Mouse (Mus musculus) heart, embryonic 14.5 days (tissue): ENCODE results near the gene Gpm6a. TPM values are rescaled to one million over a fixed set of nuclear protein-coding genes. Genes with fewer than 3 reads are reported as not detected.

Experiments
- ATAC-seq: fragments of 200-750 bp; cut with Nextera tagmentation; 2 replicates; pipeline ENCODE4 v1.8.0; 2017; ENCODE audit warnings: low read depth, moderate TSS enrichment; ENCODE audit not compliant: insufficient number of reproducible peaks, insufficient read depth, low FRiP score
- H3K27ac ChIP-seq, 2 experiments: fragments of 200-500 bp in 1 of 2; fragments of 300-500 bp in 1 of 2; sonication (generic) in 1 of 2; replicated peaks in 1 of 2; 2 replicates each; pipeline ENCODE4 v1.5.1; 2012 to 2014; ENCODE audit warnings: low read depth in 2 of 2, low read length in 2 of 2, control low read depth in 1 of 2, mild to moderate bottlenecking in 1 of 2, mixed read lengths in 1 of 2; ENCODE audit not compliant: control insufficient read depth in 1 of 2, insufficient read depth in 1 of 2
- H3K27me3 ChIP-seq: fragments of 300-500 bp; sonication (generic); 2 replicates; pipeline ENCODE4 v1.6.1; 2014; ENCODE audit warnings: mild to moderate bottlenecking, low read length, control low read depth; ENCODE audit not compliant: control insufficient read depth, insufficient read depth
- H3K36me3 ChIP-seq: fragments of 300-500 bp; sonication (generic); 2 replicates; pipeline ENCODE4 v1.6.1; 2014; ENCODE audit warnings: mild to moderate bottlenecking, control low read depth, low read length, mixed read lengths; ENCODE audit not compliant: control insufficient read depth, insufficient read depth
- H3K4me1 ChIP-seq, 2 experiments: fragments of 200-500 bp in 1 of 2; fragments of 300-500 bp in 1 of 2; sonication (generic) in 1 of 2; 2 replicates each; pipeline ENCODE4 v1.6.1; 2012 to 2014; ENCODE audit warnings: low read length in 2 of 2, control low read depth in 1 of 2, mixed read lengths in 1 of 2; ENCODE audit not compliant: control insufficient read depth in 2 of 2, insufficient read depth in 2 of 2
- H3K4me2 ChIP-seq: fragments of 300-500 bp; sonication (generic); 2 replicates; pipeline ENCODE4 v1.6.1; 2014; ENCODE audit warnings: mild to moderate bottlenecking, low read length
- H3K4me3 ChIP-seq, 2 experiments: fragments of 200-500 bp in 1 of 2; fragments of 300-500 bp in 1 of 2; sonication (generic) in 1 of 2; 2 replicates each; pipeline ENCODE4 v1.5.1; 2012 to 2014; ENCODE audit warnings: low read length in 2 of 2, mild to moderate bottlenecking in 2 of 2, control low read depth in 1 of 2, low read depth in 1 of 2, moderate library complexity in 1 of 2; ENCODE audit not compliant: control insufficient read depth in 1 of 2, insufficient read depth in 1 of 2
- H3K9ac ChIP-seq: fragments of 300-500 bp; sonication (generic); 2 replicates; pipeline ENCODE4 v1.6.1; 2014; ENCODE audit warnings: mild to moderate bottlenecking, low read length
- H3K9me3 ChIP-seq: fragments of 300-500 bp; sonication (generic); 2 replicates; pipeline ENCODE4 v1.6.1; 2016; ENCODE audit warnings: low read length, control low read depth; ENCODE audit not compliant: control insufficient read depth
- WGBS: fragments of 180-500 bp; shearing (Covaris S2); extraction: QIAGEN DNeasy Blood & Tissue Kit; methylation state at CpG from one replicate; pipeline ENCODE4 v1.1.7; 2014; 5-methylcytosine and 5-hydroxymethylcytosine counted together
- polyA plus RNA-seq: library from polyadenylated mRNA; unstranded; fragments of >200 nt; fragmentation: Nextera tagmentation; extraction: Ambion mirVana; gene quantifications from 2 replicates; pipeline ENCODE4 v1.2.1, GENCODE M21; 2014

Gpm6a gene
- 24.5 and 24.8 TPM in 2 replicates for polyA plus RNA-seq

DNA sequence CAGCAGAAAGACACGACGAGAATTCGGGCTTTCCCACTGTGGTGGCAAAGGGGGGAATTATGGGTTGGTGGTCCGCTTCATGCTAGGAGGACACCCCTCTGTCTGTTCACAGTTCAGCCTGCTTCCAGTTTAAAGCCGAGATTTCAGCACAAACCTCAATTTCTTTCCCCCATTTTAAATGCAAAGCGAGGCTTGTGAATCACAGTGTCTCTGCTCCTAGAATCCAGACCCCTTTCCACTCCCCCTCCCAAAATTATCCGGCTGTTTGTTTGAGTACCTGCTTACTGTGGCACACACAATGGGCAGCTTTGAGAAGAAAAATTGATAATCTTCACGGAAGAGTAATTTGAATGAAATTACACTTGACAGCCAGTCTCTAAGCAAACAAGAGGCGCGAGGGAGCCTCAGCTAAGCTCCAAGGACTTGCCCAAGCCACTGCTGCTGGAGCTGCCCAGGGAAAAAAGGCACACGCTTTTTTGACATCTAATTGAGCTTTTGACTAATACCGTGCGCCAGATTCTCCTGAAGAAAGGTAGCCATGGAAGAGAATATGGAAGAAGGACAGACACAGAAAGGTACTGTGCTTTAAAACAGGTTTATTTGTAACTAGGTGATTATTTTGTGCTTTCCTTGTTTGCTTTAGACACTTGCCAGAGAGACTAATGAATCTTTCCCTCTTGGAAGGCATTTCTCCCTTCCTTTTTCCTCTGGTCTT lies at the start of gene Gpm6a:
Gene Gpm6a (plus strand): TSS at position 103 of the 715 bp plus-strand sequence.
- no peak for ATAC-seq
- 37% methylated on average over 13 of the region's 13 CpGs for WGBS
- Histone ChIP-seq H3K9me3 (no peaks in the 10 kb centered on the region), H3K4me1 (peaks cover 0 to 2% of the 10 kb centered on the region in 2 experiments; a peak in 1 of 4 replicates), H3K36me3 (no peaks in the 10 kb centered on the region), H3K27ac (no peak within 1 kb of the TSS), H3K4me3 (peak within 1 kb of the TSS in 1 of 2 experiments; percentile 12; a peak in 2 of 4 replicates), H3K9ac (0 out of 2 replicates have a peak within 1 kb of the TSS, but pooled peaks have one; percentile 40), H3K27me3 (no peaks in the 10 kb centered on the region), H3K4me2 (peak within 1 kb of the TSS; percentile 47)

DNA sequence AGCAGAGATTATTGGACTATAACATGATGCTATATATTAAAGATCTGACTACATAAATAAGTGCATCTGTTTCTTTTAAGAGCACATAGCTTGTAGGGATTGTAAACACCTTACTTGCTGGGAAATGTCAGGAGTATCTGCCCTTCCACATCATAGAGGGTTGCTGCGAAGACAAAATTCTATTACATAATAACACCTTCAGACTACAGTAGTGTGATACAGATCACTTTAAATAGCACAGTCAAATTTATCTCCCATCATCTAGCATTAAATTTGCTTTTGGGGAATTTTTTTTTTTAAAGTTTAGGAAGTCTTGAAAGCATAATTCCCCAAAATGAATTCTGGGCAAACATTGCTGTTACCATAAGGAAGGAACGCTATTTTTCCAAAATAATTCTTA lies 41.8 kb upstream of the Gpm6a start:
- no peak overlapping the region for H3K4me3 ChIP-seq
- no peak overlapping the region for H3K9ac ChIP-seq
- WGBS = 87% methylated on average over 2 of the region's 2 CpGs
- H3K27ac ChIP-seq = no peak overlapping the region
- H3K4me1 ChIP-seq = no peaks in the 10 kb centered on the region
- no peaks in the 10 kb centered on the region for H3K36me3 ChIP-seq
- no peaks in the 10 kb centered on the region for H3K27me3 ChIP-seq
- no peak overlapping the region for H3K4me2 ChIP-seq
- no peaks in the 10 kb centered on the region for H3K9me3 ChIP-seq
- no peak for ATAC-seq

DNA sequence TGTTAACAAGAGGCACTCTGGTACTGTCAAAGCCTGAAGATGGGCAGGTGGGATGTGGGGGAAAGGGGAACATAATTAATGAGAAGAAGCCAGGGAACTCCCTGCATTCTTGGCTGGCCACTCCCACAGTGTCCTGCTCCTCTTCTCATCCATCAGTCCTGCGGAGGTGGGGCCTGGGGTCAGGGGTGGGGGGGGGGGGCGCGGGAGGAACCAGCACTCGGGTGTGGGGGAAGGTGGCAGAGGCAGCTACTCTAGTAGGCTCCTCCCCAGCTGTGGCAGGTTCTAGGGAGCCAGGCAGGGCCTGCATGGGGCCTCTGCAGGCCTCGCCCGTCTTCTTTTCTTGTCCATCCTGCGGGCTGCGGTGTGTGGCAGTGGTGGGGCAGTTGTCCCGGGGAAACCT lies 36.9 kb upstream of the Gpm6a start:
- Histone ChIP-seq H3K27ac (no peak overlapping the region), H3K9me3 (no peaks in the 10 kb centered on the region), H3K9ac (no peak overlapping the region), H3K4me1 (peaks cover 0 to 4% of the 10 kb centered on the region in 2 experiments; a peak in 3 of 4 replicates), H3K4me3 (no peak overlapping the region), H3K27me3 (no peaks in the 10 kb centered on the region), H3K4me2 (no peak overlapping the region), H3K36me3 (no peaks in the 10 kb centered on the region)
- WGBS = 64% methylated on average over 9 of the region's 9 CpGs
- no peak for ATAC-seq

DNA sequence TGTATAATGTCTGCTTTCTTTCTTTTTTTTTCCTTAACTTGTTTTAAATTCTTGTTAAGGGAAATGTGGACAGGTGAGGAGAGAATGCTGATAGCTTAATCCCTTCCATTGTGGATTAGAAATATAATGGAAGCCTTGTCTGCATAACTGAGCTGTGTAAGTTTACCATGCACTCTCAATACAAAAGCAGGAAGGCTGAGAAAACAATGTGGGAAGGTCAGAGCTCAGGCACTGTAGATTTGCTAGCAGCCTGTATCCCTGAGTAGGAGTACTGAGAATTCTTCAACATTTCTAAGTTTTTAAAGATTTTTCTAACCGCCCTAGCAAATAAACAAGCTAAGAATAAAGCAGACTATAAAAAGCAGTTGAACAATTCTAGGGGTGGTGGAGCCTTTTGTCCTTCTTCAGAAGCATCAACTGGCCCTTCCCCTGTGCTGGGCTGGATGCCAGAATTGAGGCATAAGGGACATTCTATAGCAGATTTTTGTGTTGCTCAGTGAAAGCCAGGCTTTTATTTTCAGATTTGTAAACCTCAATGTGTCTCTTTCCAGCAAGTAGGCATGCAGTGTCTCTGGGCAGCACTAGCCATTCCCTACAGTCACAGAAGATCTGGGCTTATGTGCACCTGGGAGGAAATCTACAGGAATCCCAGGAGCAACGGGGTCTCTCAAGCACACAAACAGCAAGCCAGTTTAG lies 32.3 kb upstream of the Gpm6a start:
- 35% methylated on average over 2 of the region's 2 CpGs for WGBS
- no peak for ATAC-seq

DNA sequence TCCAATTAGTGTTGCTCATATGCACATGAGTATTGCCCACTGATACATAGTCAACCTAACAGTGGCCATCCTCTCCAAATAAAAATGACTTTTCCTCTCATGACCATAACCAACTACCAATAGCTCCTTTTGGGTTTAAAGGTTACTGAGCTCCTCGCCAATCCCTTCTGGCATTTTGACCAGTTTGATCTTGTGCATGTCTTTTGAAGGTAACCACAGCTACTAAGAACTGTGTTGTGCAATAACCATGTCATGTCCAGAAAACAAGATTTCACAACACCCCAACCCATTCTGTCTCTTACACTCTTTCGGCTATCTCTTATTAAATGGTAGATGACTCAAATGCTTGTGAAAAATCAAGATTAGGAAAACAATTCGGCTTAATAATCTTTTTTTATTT lies 29.7 kb upstream of the Gpm6a start:
- Histone ChIP-seq H3K9me3 (no peaks in the 10 kb centered on the region), H3K27ac (no peak overlapping the region), H3K4me3 (no peak overlapping the region), H3K36me3 (no peaks in the 10 kb centered on the region), H3K4me1 (peaks cover 0 to 5% of the 10 kb centered on the region in 2 experiments; a peak in 3 of 4 replicates), H3K27me3 (no peaks in the 10 kb centered on the region), H3K9ac (no peak overlapping the region), H3K4me2 (no peak overlapping the region)
- no peak for ATAC-seq
- WGBS = 69% methylated on average over 3 of the region's 3 CpGs

More for the DNA sequence above, 32.3 kb upstream of the Gpm6a start:
- Histone ChIP-seq H3K27me3 (no peaks in the 10 kb centered on the region), H3K4me2 (no peak overlapping the region), H3K9ac (no peak overlapping the region), H3K36me3 (no peaks in the 10 kb centered on the region), H3K27ac (no peak overlapping the region), H3K4me3 (no peak overlapping the region), H3K4me1 (peaks cover 0 to 5% of the 10 kb centered on the region in 2 experiments; a peak in 3 of 4 replicates), H3K9me3 (no peaks in the 10 kb centered on the region)

DNA sequence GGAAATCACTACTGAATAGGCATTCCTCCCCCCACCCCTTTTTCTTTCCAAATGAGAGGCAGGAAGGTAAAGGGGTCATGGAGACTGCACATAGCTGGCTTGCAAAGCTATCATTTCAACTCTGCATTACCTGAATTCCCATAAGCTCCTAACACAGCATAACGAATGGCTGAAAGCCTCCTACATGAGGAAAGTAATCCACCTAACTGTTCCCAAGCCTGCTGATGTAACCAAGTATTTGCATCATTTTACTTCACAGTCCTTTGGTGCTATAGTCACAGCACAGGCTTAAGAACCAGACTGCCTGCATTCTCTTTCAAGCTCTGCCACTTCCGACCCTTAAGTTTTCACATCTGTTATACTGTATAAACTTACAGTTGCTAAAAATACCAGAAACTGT lies 22.3 kb upstream of the Gpm6a start:
- Histone ChIP-seq H3K4me2 (no peak overlapping the region), H3K27me3 (no peaks in the 10 kb centered on the region), H3K9me3 (no peaks in the 10 kb centered on the region), H3K36me3 (no peaks in the 10 kb centered on the region), H3K4me3 (no peak overlapping the region), H3K4me1 (no peaks in the 10 kb centered on the region), H3K9ac (no peak overlapping the region), H3K27ac (no peak overlapping the region)
- no peak for ATAC-seq
- 62% methylated on average over 2 of the region's 2 CpGs for WGBS

DNA sequence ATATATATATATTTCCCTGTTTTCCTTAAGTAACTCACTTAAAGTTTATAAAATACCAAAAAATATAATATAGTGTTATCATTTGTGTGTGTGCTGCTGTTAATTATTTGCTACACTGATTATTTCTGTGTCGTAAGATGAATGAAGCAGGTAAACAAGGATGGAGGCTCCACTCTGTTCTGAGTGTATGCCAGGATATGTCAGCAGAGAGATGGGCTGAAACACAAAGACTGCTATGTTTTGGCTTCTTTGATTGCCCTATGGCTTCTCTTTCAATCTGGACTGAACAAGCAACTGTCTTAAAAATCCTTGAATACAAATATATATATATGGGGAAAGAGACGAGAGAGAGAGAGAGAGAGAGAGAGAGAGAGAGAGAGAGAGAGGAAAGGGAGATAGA lies 1.3 kb upstream of the Gpm6a start:
- Histone ChIP-seq H3K27me3 (no peaks in the 10 kb centered on the region), H3K9ac (no peak overlapping the region), H3K9me3 (no peaks in the 10 kb centered on the region), H3K4me1 (peaks cover 0 to 2% of the 10 kb centered on the region in 2 experiments; a peak in 1 of 4 replicates), H3K36me3 (no peaks in the 10 kb centered on the region), H3K4me2 (no peak overlapping the region), H3K27ac (no peak overlapping the region), H3K4me3 (no peak overlapping the region)
- 85% methylated on average over 2 of the region's 2 CpGs for WGBS
- no peak for ATAC-seq
